In genomic region chrX:36644657-36645551, GRCm38 (mm10) we compare ENCODE assay signal across 8 mouse cellular contexts. TPM values are rescaled to one million over a fixed set of nuclear protein-coding genes. Genes with fewer than 3 reads are reported as not detected.
A peak's percentile ranks its signal among the peaks of the same experiment; 100 is the strongest.
DNase-seq lines count a peak whose midpoint lies in the region; ATAC-seq and TF ChIP-seq lines count a peak whose summit lies in the region.

TSS of gene Akap17b (minus strand) at chrX:36645395.

- H3K79me2 ChIP-seq in C2C12 (ENCODE audit: control insufficient read depth, insufficient read depth), result no peaks in the 10 kb centered on the region

- peak within 1 kb of the TSS; percentile 58 for H3K9ac ChIP-seq in kidney, embryonic 14.5 days (ENCODE audit: low read depth, low read length)
- H3K9ac ChIP-seq in limb, embryonic 14.5 days (ENCODE audit: low read depth, low read length, severe bottlenecking), result peak within 1 kb of the TSS; percentile 58
- H3K9ac ChIP-seq in midbrain, embryonic 16.5 days (ENCODE audit: low read depth, low read length), result peak within 1 kb of the TSS; percentile 76

- H3K4me2 ChIP-seq in kidney, embryonic 14.5 days (replicated peaks; ENCODE audit: low read depth, low read length), result peak within 1 kb of the TSS; percentile 42
- H3K4me2 ChIP-seq in limb, embryonic 14.5 days (replicated peaks; ENCODE audit: low read depth, low read length, severe bottlenecking), result peak within 1 kb of the TSS; percentile 42
- peak within 1 kb of the TSS; percentile 58 for H3K4me2 ChIP-seq in midbrain, embryonic 16.5 days (ENCODE audit: low read length)

- peak; percentile 98 for ATAC-seq in kidney, embryonic 14.5 days (ENCODE audit: low FRiP score, low TSS enrichment)
- ATAC-seq in limb, embryonic 14.5 days (ENCODE audit: low FRiP score, low read depth), result peak; percentile 95
- peak; percentile 97 for ATAC-seq in midbrain, embryonic 16.5 days

- peak within 1 kb of the TSS; percentile 76 for H3ac ChIP-seq in C2C12 (ENCODE audit: control insufficient read depth, insufficient read length, low read depth)

- no peaks in the 10 kb centered on the region for H3K36me3 ChIP-seq in C2C12 (ENCODE audit: control insufficient read depth, insufficient read depth)
- H3K36me3 ChIP-seq in heart, embryonic 10.5 days, result no peaks in the 10 kb centered on the region
- no peaks in the 10 kb centered on the region for H3K36me3 ChIP-seq in kidney, embryonic 14.5 days (ENCODE audit: control insufficient read depth, insufficient read depth, low read length)
- no peaks in the 10 kb centered on the region for H3K36me3 ChIP-seq in limb, embryonic 14.5 days (ENCODE audit: control insufficient read depth, insufficient read depth, low read length)
- no peaks in the 10 kb centered on the region for H3K36me3 ChIP-seq in midbrain, embryonic 16.5 days (ENCODE audit: control insufficient read depth, insufficient read depth, low read length)
- no peaks in the 10 kb centered on the region for H3K36me3 ChIP-seq in spleen, adult 2 months (ENCODE audit: control insufficient read depth, insufficient read depth, low read length)

- no peaks in the 10 kb centered on the region for H3K27me3 ChIP-seq in C2C12 (ENCODE audit: control insufficient read depth, insufficient read depth, insufficient read length)
- no peaks in the 10 kb centered on the region for H3K27me3 ChIP-seq in heart, embryonic 10.5 days (ENCODE audit: insufficient read depth, poor library complexity, severe bottlenecking)
- no peaks in the 10 kb centered on the region for H3K27me3 ChIP-seq in kidney, embryonic 14.5 days (ENCODE audit: control insufficient read depth, insufficient read depth, low read length)
- H3K27me3 ChIP-seq in limb, embryonic 14.5 days (ENCODE audit: control insufficient read depth, insufficient read depth, low read length), result no peaks in the 10 kb centered on the region
- no peaks in the 10 kb centered on the region for H3K27me3 ChIP-seq in midbrain, embryonic 16.5 days (ENCODE audit: control insufficient read depth, insufficient read depth, low read depth, low read length)
- no peaks in the 10 kb centered on the region for H3K27me3 ChIP-seq in spleen, adult 2 months (ENCODE audit: control insufficient read depth, insufficient read depth, low read length)

- H3K4me1 ChIP-seq in embryonic fibroblast, embryonic 13.5 days (ENCODE audit: control insufficient read depth, insufficient read depth, low read length), result no peaks in the 10 kb centered on the region
- no peaks in the 10 kb centered on the region for H3K4me1 ChIP-seq in heart, embryonic 10.5 days
- H3K4me1 ChIP-seq in kidney, embryonic 14.5 days (ENCODE audit: control insufficient read depth, insufficient read depth, low read length), result no peaks in the 10 kb centered on the region
- H3K4me1 ChIP-seq in limb, embryonic 14.5 days (ENCODE audit: control insufficient read depth, insufficient read depth, low read length), result no peaks in the 10 kb centered on the region
- peaks cover 5% of the 10 kb centered on the region; the same call in 1 of the 2 replicates for H3K4me1 ChIP-seq in midbrain, embryonic 16.5 days (ENCODE audit: control insufficient read depth, insufficient read depth, low read length)
- peaks cover 2% of the 10 kb centered on the region; the same call in 1 of the 2 replicates for H3K4me1 ChIP-seq in spleen, adult 2 months (ENCODE audit: control insufficient read depth, insufficient read depth, insufficient read length)

- peak within 1 kb of the TSS; percentile 31 for H3K4me3 ChIP-seq in C2C12 (ENCODE audit: insufficient read depth, poor library complexity, severe bottlenecking)
- H3K4me3 ChIP-seq in embryonic fibroblast, embryonic 13.5 days (ENCODE audit: insufficient read depth, low read length), result peak within 1 kb of the TSS; percentile 83
- H3K4me3 ChIP-seq in heart, embryonic 10.5 days, result peak within 1 kb of the TSS; percentile 69
- H3K4me3 ChIP-seq in kidney, embryonic 14.5 days (ENCODE audit: low read length), result peak within 1 kb of the TSS; percentile 61
- peak within 1 kb of the TSS; percentile 57 for H3K4me3 ChIP-seq in limb, embryonic 14.5 days (replicated peaks; ENCODE audit: low read length)
- peak within 1 kb of the TSS; percentile 61 for H3K4me3 ChIP-seq in midbrain, embryonic 16.5 days (ENCODE audit: low read depth, low read length)
- H3K4me3 ChIP-seq in spleen, adult 2 months (ENCODE audit: extremely low read depth, insufficient read depth, insufficient read length), result peak within 1 kb of the TSS; percentile 93

- DNase-seq in brain, adult 2 months (ENCODE audit: low read depth, low spot score), result peak; percentile 94
- peak; percentile 93 for DNase-seq in heart, embryonic 10.5 days (ENCODE audit: low spot score)
- peak; percentile 90 for DNase-seq in limb, embryonic 14.5 days (ENCODE audit: low spot score)
- peak; percentile 74 to 78 for DNase-seq in spleen, adult 2 months (ENCODE audit: low read depth in 1 of 2, low spot score in 2 of 2)

- H3K79me3 ChIP-seq in C2C12 (ENCODE audit: low read depth), result no peaks in the 10 kb centered on the region

- no peaks in the 10 kb centered on the region for H3K9me3 ChIP-seq in heart, embryonic 10.5 days
- H3K9me3 ChIP-seq in kidney, embryonic 14.5 days (ENCODE audit: control insufficient read depth, low read length), result no peaks in the 10 kb centered on the region
- no peaks in the 10 kb centered on the region for H3K9me3 ChIP-seq in limb, embryonic 14.5 days (ENCODE audit: control insufficient read depth, low read length)
- H3K9me3 ChIP-seq in midbrain, embryonic 16.5 days (replicated peaks; ENCODE audit: control insufficient read depth, low read length, poor library complexity, severe bottlenecking), result no peaks in the 10 kb centered on the region

- TF ChIP-seq POLR2A in embryonic fibroblast, embryonic 13.5 days (IDR thresholded peaks at IDR 0.05; ENCODE audit: low read depth, low read length), result peak; percentile 45
- 0 out of 2 replicates have a peak, but pooled peaks have one; percentile 20 for TF ChIP-seq POLR2A in limb, embryonic 14.5 days (IDR thresholded peaks at IDR 0.05; ENCODE audit: borderline replicate concordance, extremely low read depth, insufficient read depth, insufficient read length)
- TF ChIP-seq POLR2A in spleen, adult 2 months (IDR thresholded peaks at IDR 0.05; ENCODE audit: low read depth, low read length), result no peak

- WGBS in heart, embryonic 10.5 days, result 17% methylated on average over 60 of the region's 60 CpGs
- 28% methylated on average over 47 of the region's 60 CpGs for WGBS in kidney, embryonic 14.5 days
- WGBS in limb, embryonic 14.5 days, result 22% methylated on average over 31 of the region's 60 CpGs
- 23% methylated on average over 31 of the region's 60 CpGs for WGBS in midbrain, embryonic 16.5 days
- WGBS in spleen, adult 2 months, result 38% methylated on average over 48 of the region's 60 CpGs

- peak; percentile 39 for TF ChIP-seq CTCF in C2C12 (IDR thresholded peaks at IDR 0.05; ENCODE audit: control insufficient read depth, insufficient read depth, insufficient read length)
- peak; percentile 55; the same call in 1 of the 2 replicates for TF ChIP-seq CTCF in embryonic fibroblast, embryonic 13.5 days (IDR thresholded peaks at IDR 0.05; ENCODE audit: borderline replicate concordance, insufficient read depth, low read length)
- peak; percentile 59 for TF ChIP-seq CTCF in spleen, adult 2 months (IDR thresholded peaks at IDR 0.05; ENCODE audit: extremely low read depth, insufficient read depth, insufficient read length, insufficient replicate concordance)

- peak within 1 kb of the TSS; percentile 34; the same call in 1 of the 2 replicates for H3K27ac ChIP-seq in embryonic fibroblast, embryonic 13.5 days (ENCODE audit: insufficient read depth, low read length)
- peak within 1 kb of the TSS; percentile 86 for H3K27ac ChIP-seq in heart, embryonic 10.5 days
- H3K27ac ChIP-seq in kidney, embryonic 14.5 days (ENCODE audit: low read depth, low read length), result peak within 1 kb of the TSS; percentile 59; the same call in 1 of the 2 replicates
- peak within 1 kb of the TSS; percentile 48; the same call in 1 of the 2 replicates for H3K27ac ChIP-seq in limb, embryonic 14.5 days (replicated peaks; ENCODE audit: low read depth, low read length)
- peak within 1 kb of the TSS; percentile 83 for H3K27ac ChIP-seq in midbrain, embryonic 16.5 days (ENCODE audit: low read length)
- peak within 1 kb of the TSS; percentile 74 for H3K27ac ChIP-seq in spleen, adult 2 months (ENCODE audit: insufficient read depth, low read length)

TF ChIP-seq in C2C12, 6 proteins besides CTCF, POLR2A, EP300 and RAD21:
- TF ChIP-seq MAX (IDR thresholded peaks at IDR 0.05) (no peak), USF1 (IDR thresholded peaks at IDR 0.05; ENCODE audit: low read depth) (no peak), CEBPB (IDR thresholded peaks at IDR 0.05; ENCODE audit: low read depth) (no peak), FOSL1 (IDR thresholded peaks at IDR 0.05; ENCODE audit: insufficient read depth, low read length, poor library complexity, severe bottlenecking) (no peak), MYOD1 (IDR thresholded peaks at IDR 0.05; ENCODE audit: control insufficient read depth, insufficient read length, low read depth) (no peak), MYOG (IDR thresholded peaks at IDR 0.05; ENCODE audit: control insufficient read depth, extremely low read depth, insufficient read length) (no peak)

RNA-seq across cellular contexts. Expression of gene Akap17b, which starts in this region (rescaled TPM):
- 0.25 TPM for polyA plus RNA-seq in C2C12 (2012; fragmentation: generic; extraction: Trizol)
- 3.9 and 4.2 TPM in 2 replicates for polyA plus RNA-seq in embryonic fibroblast, embryonic 13.5 days (2011; ENCODE audit: insufficient read length, low read depth, missing spikeins)
- polyA plus RNA-seq in heart, embryonic 10.5 days (2016; fragmentation: Nextera tagmentation; extraction: Ambion mirVana), result 0.94 and 2.0 TPM in 2 replicates
- polyA plus RNA-seq in kidney, embryonic 14.5 days (2014; fragmentation: Nextera tagmentation; extraction: Ambion mirVana), result 4.0 TPM in 2 replicates
- 3.3 and 4.1 TPM in 2 replicates for polyA plus RNA-seq in limb, embryonic 14.5 days (2012; rRNA removed)
- polyA plus RNA-seq in limb, embryonic 14.5 days (2014; fragmentation: Nextera tagmentation; extraction: Ambion mirVana), result 4.4 and 4.5 TPM in 2 replicates
- 6.1 and 6.2 TPM in 2 replicates for polyA plus RNA-seq in midbrain, embryonic 16.5 days (2015; fragmentation: Nextera tagmentation; extraction: Ambion mirVana)
- 0.26 and 0.36 TPM in 2 replicates for polyA plus RNA-seq in spleen, adult 2 months (2012; rRNA removed)

Comparison
In these comparisons a context has a peak if more than half of its experiments do, and no peak if none do; other contexts are left out.
1. Peak in every context shown above with its lines: DNase-seq, ATAC-seq, H3K4me3 ChIP-seq and H3K27ac ChIP-seq.
2. Peak in DNase-seq, H3K4me3 ChIP-seq and H3K27ac ChIP-seq in spleen, adult 2 months; RNA of the gene not detected or under 1 TPM.
3. H3K4me3 ChIP-seq: peak in every context shown above with its lines; median percentile 93 in spleen, adult 2 months; 83 in embryonic fibroblast, embryonic 13.5 days; 69 in heart, embryonic 10.5 days; 61 in kidney, embryonic 14.5 days; 61 in midbrain, embryonic 16.5 days; 57 in limb, embryonic 14.5 days; 31 in C2C12.
4. H3K27ac ChIP-seq: peak in every context shown above with its lines; median percentile 86 in heart, embryonic 10.5 days; 83 in midbrain, embryonic 16.5 days; 74 in spleen, adult 2 months; 59 in kidney, embryonic 14.5 days; 48 in limb, embryonic 14.5 days; 34 in embryonic fibroblast, embryonic 13.5 days.